Mouse (Mus musculus): ENCODE results near the gene Hsp90b1. TPM values are rescaled to one million over a fixed set of nuclear protein-coding genes. Genes with fewer than 3 reads are reported as not detected.

Hsp90b1 gene
- polyA plus RNA-seq, 2 experiments from 2014 or later, result 185 to 255 TPM

Other genes starting within 250 kb of the Hsp90b1 start
- gene Syn3, start 206.6 kb downstream of the Hsp90b1 start, polyA plus RNA-seq (2017; shearing (Covaris generic)), result under 1 TPM in 1 of 2 experiments, not detected in 1; 0.26 TPM
- under 1 TPM; 0.56 to 0.93 TPM for gene Ttc41, start 302 bp upstream of the Hsp90b1 start, polyA plus RNA-seq (2017; shearing (Covaris generic))
- gene Gm49358, start 58.5 kb upstream of the Hsp90b1 start, polyA plus RNA-seq (2017; shearing (Covaris generic)), result not detected
- 1 to 10 TPM in 1 of 2 experiments, under 1 TPM in 1; 0.79 to 1.2 TPM for gene Nt5dc3, start 73.5 kb upstream of the Hsp90b1 start, polyA plus RNA-seq (2017; shearing (Covaris generic))